Mouse (Mus musculus): ENCODE results near the gene AW551984. TPM values are rescaled to one million over a fixed set of nuclear protein-coding genes. Genes with fewer than 3 reads are reported as not detected.

The AW551984 gene
- total RNA-seq, 2 experiments from 2014 or later: 0.14 to 0.64 TPM

Other genes with a start within 250 kb of the AW551984 start
- gene Olfr951, start 217.0 kb downstream of the AW551984 start, total RNA-seq (2021): not detected
- gene Olfr952, start 177.3 kb downstream of the AW551984 start, total RNA-seq (2021): not detected
- not detected for gene Olfr954, start 147.7 kb downstream of the AW551984 start, total RNA-seq (2021)
- not detected for gene Olfr955, start 132.5 kb downstream of the AW551984 start, total RNA-seq (2021)
- gene Olfr44, start 110.4 kb downstream of the AW551984 start, total RNA-seq (2021): not detected
- not detected for gene Olfr957, start 88.6 kb downstream of the AW551984 start, total RNA-seq (2021)
- not detected for gene Olfr958, start 50.3 kb downstream of the AW551984 start, total RNA-seq (2021)
- not detected for gene Olfr959, start 28.8 kb downstream of the AW551984 start, total RNA-seq (2021)
- not detected for gene Olfr148, start 6.3 kb upstream of the AW551984 start, total RNA-seq (2021)
- gene Olfr960, start 17.0 kb upstream of the AW551984 start, total RNA-seq (2021): not detected
- not detected for gene Olfr961, start 40.7 kb upstream of the AW551984 start, total RNA-seq (2021)
- gene Olfr963, start 62.8 kb upstream of the AW551984 start, total RNA-seq (2021): not detected
- gene Olfr149, start 102.7 kb upstream of the AW551984 start, total RNA-seq (2021): not detected
- not detected for gene Olfr965, start 107.0 kb upstream of the AW551984 start, total RNA-seq (2021)
- gene Olfr150, start 126.6 kb upstream of the AW551984 start, total RNA-seq (2021): not detected
- not detected for gene Olfr967, start 141.8 kb upstream of the AW551984 start, total RNA-seq (2021)
- gene Olfr968, start 178.8 kb upstream of the AW551984 start, total RNA-seq (2021): not detected
- gene Olfr969, start 186.5 kb upstream of the AW551984 start, total RNA-seq (2021): not detected
- not detected for gene Olfr970, start 204.5 kb upstream of the AW551984 start, total RNA-seq (2021)
- not detected for gene Olfr971, start 232.5 kb upstream of the AW551984 start, total RNA-seq (2021)

Measured in heart, postnatal 36 days (tissue).